Mouse (Mus musculus) 3134 (cell line): Measurements from ENCODE around the gene Limk1.

Experiments used
- DNase-seq: peaks from one replicate; pipeline ENCODE4 v3.0.0-alpha.2; 2011; ENCODE audit warnings: low spot score; ENCODE audit not compliant: insufficient read length; ENCODE audit errors: extremely low read depth

The Limk1 gene

GRCm38 (mm10) chr5:134637820-134638367, 50.5 kb downstream of the Limk1 start:
- DNase-seq = no peak

- DNase-seq = no peak
Observed at GRCm38 (mm10) chr5:134632841-134633240, 55.6 kb downstream of the Limk1 start.

GRCm38 (mm10) chr5:134630835-134631234, 57.6 kb downstream of the Limk1 start:
- no peak for DNase-seq

- no peak for DNase-seq
Observed at GRCm38 (mm10) chr5:134629508-134629907, 58.9 kb downstream of the Limk1 start.

GRCm38 (mm10) chr5:134622069-134622468, 66.3 kb downstream of the Limk1 start:
- no peak for DNase-seq

GRCm38 (mm10) chr5:134621099-134621640, 67.2 kb downstream of the Limk1 start:
- no peak for DNase-seq

- DNase-seq = no peak
Observed at GRCm38 (mm10) chr5:134620457-134620856, 67.9 kb downstream of the Limk1 start.

GRCm38 (mm10) chr5:134617071-134617470, 71.3 kb downstream of the Limk1 start:
- DNase-seq = no peak

GRCm38 (mm10) chr5:134615780-134616179, 72.6 kb downstream of the Limk1 start:
- no peak for DNase-seq

GRCm38 (mm10) chr5:134615380-134615779, 73.0 kb downstream of the Limk1 start:
- no peak for DNase-seq

- no peak for DNase-seq
Observed at GRCm38 (mm10) chr5:134614802-134615201, 73.6 kb downstream of the Limk1 start, which contains the start of gene Lat2. Gene Lat2, minus strand, starts transcription at chr5:134615025.

- DNase-seq = no peak
Observed at GRCm38 (mm10) chr5:134614296-134614695, 74.1 kb downstream of the Limk1 start.

GRCm38 (mm10) chr5:134613727-134614126, 74.7 kb downstream of the Limk1 start:
- no peak for DNase-seq

- peak; percentile 44 for DNase-seq
Observed at GRCm38 (mm10) chr5:134611810-134612521, 76.4 kb downstream of the Limk1 start.

GRCm38 (mm10) chr5:134609916-134610643, 78.3 kb downstream of the Limk1 start:
- DNase-seq = no peak

GRCm38 (mm10) chr5:134607121-134607520, 81.3 kb downstream of the Limk1 start:
- no peak for DNase-seq

GRCm38 (mm10) chr5:134606314-134606713, 82.1 kb downstream of the Limk1 start:
- no peak for DNase-seq
